Mouse (Mus musculus): ENCODE measurements around the gene Slu7. TPM values are rescaled to one million over a fixed set of nuclear protein-coding genes. Genes with fewer than 3 reads are reported as not detected.

Slu7 gene
- polyA plus RNA-seq, 1 experiment: 4.1 TPM

DNA sequence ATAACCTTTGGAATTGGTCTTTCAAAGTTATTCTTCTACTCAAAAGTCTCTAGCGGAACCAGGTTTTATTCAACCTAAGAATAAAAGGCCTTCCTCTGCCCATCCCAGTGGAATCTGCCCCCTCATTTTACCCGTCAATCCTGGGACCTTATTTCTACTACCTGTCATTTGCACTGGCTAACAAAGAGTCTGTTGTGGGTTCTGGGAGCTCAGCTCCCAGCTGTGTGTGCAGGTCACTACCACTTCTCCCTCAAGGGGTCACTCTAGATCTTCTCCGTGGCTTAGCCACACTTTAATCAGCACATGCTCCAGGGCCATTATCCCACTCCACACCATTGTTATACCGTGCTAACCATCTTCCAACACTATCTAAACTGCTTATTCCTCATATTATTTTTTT lies 34.2 kb upstream of the Slu7 start:
- no peaks in the 10 kb centered on the region for H3K36me3 ChIP-seq (ENCODE audit: control insufficient read depth, insufficient read depth, low read length)
- H3K4me3 ChIP-seq (ENCODE audit: control insufficient read depth, insufficient read depth, low read length): no peak overlapping the region
- H3K27ac ChIP-seq (ENCODE audit: control insufficient read depth, insufficient read depth, low read length): no peak overlapping the region
- TF ChIP-seq POLR2A (IDR thresholded peaks at IDR 0.05; ENCODE audit: control insufficient read depth, extremely low read depth, insufficient read depth, low read length, poor library complexity): no peak
- no peak for TF ChIP-seq CTCF (IDR thresholded peaks at IDR 0.05; ENCODE audit: borderline replicate concordance, control insufficient read depth, extremely low read depth, insufficient read depth, low read length, poor library complexity)
- 65% methylated on average over 4 of the region's 4 CpGs for WGBS
- DNase-seq: no peak
- H3K4me1 ChIP-seq (replicated peaks; ENCODE audit: control insufficient read depth, insufficient read depth, low read length): no peaks in the 10 kb centered on the region
- H3K27me3 ChIP-seq (ENCODE audit: control insufficient read depth, insufficient read depth, low read length): no peaks in the 10 kb centered on the region

DNA sequence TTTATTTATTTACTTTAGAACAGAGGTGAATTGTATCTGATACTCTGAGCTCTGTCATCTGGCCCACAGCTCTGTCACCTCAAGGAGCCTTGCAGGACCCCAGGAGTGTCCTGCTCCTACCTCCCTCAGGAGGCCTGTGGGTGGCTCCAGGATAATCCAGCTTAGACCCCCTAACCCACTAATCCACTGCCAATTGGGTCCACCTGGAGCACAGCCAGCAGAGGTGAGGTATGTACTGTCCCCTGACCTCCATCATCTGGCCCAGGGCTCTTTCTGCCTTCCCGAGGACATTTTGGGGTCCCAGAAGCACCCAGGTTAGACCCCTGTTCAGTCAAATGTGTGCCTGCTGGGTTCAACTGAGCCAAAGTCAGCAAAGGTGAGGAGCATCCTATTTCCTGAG lies 33.4 kb upstream of the Slu7 start:
- no peaks in the 10 kb centered on the region for H3K27me3 ChIP-seq (ENCODE audit: control insufficient read depth, insufficient read depth, low read length)
- DNase-seq: no peak
- 100% methylated on average over 1 of the region's 1 CpGs for WGBS
- TF ChIP-seq CTCF (IDR thresholded peaks at IDR 0.05; ENCODE audit: borderline replicate concordance, control insufficient read depth, extremely low read depth, insufficient read depth, low read length, poor library complexity) (no peak), POLR2A (IDR thresholded peaks at IDR 0.05; ENCODE audit: control insufficient read depth, extremely low read depth, insufficient read depth, low read length, poor library complexity) (no peak)
- H3K36me3 ChIP-seq (ENCODE audit: control insufficient read depth, insufficient read depth, low read length): no peaks in the 10 kb centered on the region
- H3K4me3 ChIP-seq (ENCODE audit: control insufficient read depth, insufficient read depth, low read length): no peak overlapping the region
- no peaks in the 10 kb centered on the region for H3K4me1 ChIP-seq (replicated peaks; ENCODE audit: control insufficient read depth, insufficient read depth, low read length)
- no peak overlapping the region for H3K27ac ChIP-seq (ENCODE audit: control insufficient read depth, insufficient read depth, low read length)

DNA sequence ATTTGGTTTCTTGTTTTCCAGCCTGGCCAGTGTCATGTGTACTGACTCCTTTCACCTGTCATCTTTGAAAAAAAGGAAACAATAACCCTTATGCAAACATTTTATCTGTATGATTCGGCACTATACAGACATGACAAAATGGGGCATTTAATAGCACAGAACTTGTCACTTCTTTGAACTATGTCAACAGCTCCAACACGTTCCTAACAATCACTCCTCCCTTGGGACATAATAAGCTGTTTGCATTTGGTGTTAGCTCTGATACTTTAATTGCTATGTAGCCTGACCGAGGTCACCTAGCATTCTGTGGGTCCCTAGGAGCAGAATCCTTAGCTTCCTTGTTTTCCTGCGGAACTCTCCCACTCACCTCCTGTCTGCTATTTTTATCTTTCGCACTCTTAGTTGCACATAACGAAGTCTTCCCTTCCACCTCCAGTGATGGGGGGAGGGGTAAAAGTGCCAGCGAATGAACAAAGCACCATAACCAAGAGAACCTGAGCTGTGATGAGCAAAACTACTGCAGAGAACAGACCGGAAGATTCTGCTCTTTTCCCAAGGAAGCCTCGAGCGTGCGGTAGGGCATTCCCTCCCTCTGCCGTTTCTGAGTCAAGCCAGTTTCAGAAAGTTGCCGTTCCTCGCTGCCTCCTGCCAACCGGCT lies 29.3 kb upstream of the Slu7 start:
- TF ChIP-seq CTCF (IDR thresholded peaks at IDR 0.05; ENCODE audit: borderline replicate concordance, control insufficient read depth, extremely low read depth, insufficient read depth, low read length, poor library complexity) (no peak), POLR2A (IDR thresholded peaks at IDR 0.05; ENCODE audit: control insufficient read depth, extremely low read depth, insufficient read depth, low read length, poor library complexity) (no peak)
- Histone ChIP-seq H3K4me1 (replicated peaks; ENCODE audit: control insufficient read depth, insufficient read depth, low read length) (no peaks in the 10 kb centered on the region), H3K27ac (ENCODE audit: control insufficient read depth, insufficient read depth, low read length) (no peak overlapping the region), H3K4me3 (ENCODE audit: control insufficient read depth, insufficient read depth, low read length) (no peak overlapping the region), H3K27me3 (ENCODE audit: control insufficient read depth, insufficient read depth, low read length) (no peaks in the 10 kb centered on the region), H3K36me3 (ENCODE audit: control insufficient read depth, insufficient read depth, low read length) (no peaks in the 10 kb centered on the region)
- DNase-seq: no peak
- 96% methylated on average over 15 of the region's 15 CpGs for WGBS

DNA sequence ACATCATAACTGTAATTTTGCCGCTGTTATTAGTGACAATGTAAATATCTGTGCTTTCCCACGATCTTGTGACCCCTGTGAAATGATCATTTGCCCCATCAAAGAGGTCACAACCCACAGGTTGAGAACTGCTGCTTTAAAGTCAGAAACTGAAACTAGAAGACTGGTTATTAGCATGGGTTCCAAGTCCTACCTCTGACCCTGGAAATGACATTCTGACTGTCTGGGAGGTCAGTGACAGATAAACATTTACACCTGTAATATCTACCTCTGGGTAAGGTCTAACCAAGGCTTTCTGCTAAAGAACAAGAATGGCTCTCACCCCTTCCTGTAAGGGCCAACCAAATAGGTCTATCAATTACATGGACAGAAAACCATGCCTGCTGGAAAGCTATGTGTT lies 24.7 kb upstream of the Slu7 start:
- 87% methylated on average over 2 of the region's 2 CpGs for WGBS
- no peaks in the 10 kb centered on the region for H3K4me1 ChIP-seq (replicated peaks; ENCODE audit: control insufficient read depth, insufficient read depth, low read length)
- H3K4me3 ChIP-seq (ENCODE audit: control insufficient read depth, insufficient read depth, low read length): no peak overlapping the region
- no peak overlapping the region for H3K27ac ChIP-seq (ENCODE audit: control insufficient read depth, insufficient read depth, low read length)
- no peaks in the 10 kb centered on the region for H3K36me3 ChIP-seq (ENCODE audit: control insufficient read depth, insufficient read depth, low read length)
- TF ChIP-seq POLR2A (IDR thresholded peaks at IDR 0.05; ENCODE audit: control insufficient read depth, extremely low read depth, insufficient read depth, low read length, poor library complexity): no peak
- TF ChIP-seq CTCF (IDR thresholded peaks at IDR 0.05; ENCODE audit: borderline replicate concordance, control insufficient read depth, extremely low read depth, insufficient read depth, low read length, poor library complexity): no peak
- no peaks in the 10 kb centered on the region for H3K27me3 ChIP-seq (ENCODE audit: control insufficient read depth, insufficient read depth, low read length)
- DNase-seq: no peak

DNA sequence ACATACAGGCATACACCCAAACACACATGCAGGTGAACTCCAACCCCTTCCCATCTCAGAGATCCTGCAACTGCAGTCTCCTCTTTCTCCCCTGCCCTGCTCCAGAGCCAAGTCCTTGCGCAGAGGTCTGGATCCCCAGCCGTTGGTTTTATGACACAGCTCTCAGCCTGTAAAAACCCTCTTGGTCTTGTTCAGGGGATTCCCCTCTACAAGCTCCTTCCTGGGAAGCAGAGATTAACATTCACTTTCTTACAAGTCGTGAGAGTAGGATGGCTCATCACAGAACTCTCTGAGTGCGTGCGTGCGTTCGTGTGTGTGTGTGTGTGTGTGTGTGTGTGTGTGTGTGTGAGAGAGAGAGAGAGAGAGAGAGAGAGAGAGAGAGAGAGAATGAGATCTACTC lies 23.3 kb upstream of the Slu7 start:
- no peak for DNase-seq
- 58% methylated on average over 7 of the region's 7 CpGs for WGBS
- Histone ChIP-seq H3K27ac (ENCODE audit: control insufficient read depth, insufficient read depth, low read length) (no peak overlapping the region), H3K4me3 (ENCODE audit: control insufficient read depth, insufficient read depth, low read length) (no peak overlapping the region), H3K36me3 (ENCODE audit: control insufficient read depth, insufficient read depth, low read length) (no peaks in the 10 kb centered on the region), H3K27me3 (ENCODE audit: control insufficient read depth, insufficient read depth, low read length) (no peaks in the 10 kb centered on the region), H3K4me1 (replicated peaks; ENCODE audit: control insufficient read depth, insufficient read depth, low read length) (no peaks in the 10 kb centered on the region)
- TF ChIP-seq POLR2A (IDR thresholded peaks at IDR 0.05; ENCODE audit: control insufficient read depth, extremely low read depth, insufficient read depth, low read length, poor library complexity): no peak
- no peak for TF ChIP-seq CTCF (IDR thresholded peaks at IDR 0.05; ENCODE audit: borderline replicate concordance, control insufficient read depth, extremely low read depth, insufficient read depth, low read length, poor library complexity)

DNA sequence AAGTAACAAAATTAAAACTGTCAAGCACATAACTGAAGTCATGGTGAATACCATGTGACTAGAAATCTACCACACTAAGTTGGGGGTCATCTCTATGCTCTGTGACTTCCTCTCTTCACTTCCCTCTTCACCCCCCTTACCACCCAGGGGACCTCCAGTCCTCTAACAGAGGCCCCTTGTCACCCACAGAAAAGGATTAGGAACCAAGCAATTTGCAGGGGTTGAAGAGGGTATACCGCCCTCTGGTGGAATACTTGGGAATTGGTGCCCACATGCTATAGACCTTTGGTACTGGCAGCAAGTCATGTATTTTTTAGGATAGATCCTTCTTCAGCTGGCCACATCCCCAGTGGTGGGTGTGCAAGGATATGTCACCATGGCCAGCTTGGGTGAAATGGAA lies 22.1 kb upstream of the Slu7 start:
- Histone ChIP-seq H3K27ac (ENCODE audit: control insufficient read depth, insufficient read depth, low read length) (no peak overlapping the region), H3K27me3 (ENCODE audit: control insufficient read depth, insufficient read depth, low read length) (no peaks in the 10 kb centered on the region), H3K4me3 (ENCODE audit: control insufficient read depth, insufficient read depth, low read length) (no peak overlapping the region), H3K36me3 (ENCODE audit: control insufficient read depth, insufficient read depth, low read length) (no peaks in the 10 kb centered on the region), H3K4me1 (replicated peaks; ENCODE audit: control insufficient read depth, insufficient read depth, low read length) (no peaks in the 10 kb centered on the region)
- no peak for TF ChIP-seq POLR2A (IDR thresholded peaks at IDR 0.05; ENCODE audit: control insufficient read depth, extremely low read depth, insufficient read depth, low read length, poor library complexity)
- TF ChIP-seq CTCF (IDR thresholded peaks at IDR 0.05; ENCODE audit: borderline replicate concordance, control insufficient read depth, extremely low read depth, insufficient read depth, low read length, poor library complexity): no peak
- DNase-seq: peak; percentile 72
- 0% methylated on average over 1 of the region's 1 CpGs for WGBS
